Mouse (Mus musculus) heart, embryonic 12.5 days (tissue): ENCODE measurements at regions not wholly inside any gene's neighbourhood (a gene's known extent, or its start where the extent isn't known, plus 50 kb on each side); places are given as distances from the start of the nearest gene placed in this dataset.

ENCODE experiments used
- ATAC-seq: fragments of 200-750 bp; cut with Nextera tagmentation; 2 replicates; pipeline ENCODE4 v1.8.0; 2017; ENCODE audit warnings: moderate TSS enrichment, moderate library complexity; ENCODE audit not compliant: insufficient number of reproducible peaks, low FRiP score
- H3K27ac ChIP-seq: fragments of 300-500 bp; sonication (generic); 2 replicates; pipeline ENCODE4 v1.5.1; 2016; ENCODE audit warnings: mild to moderate bottlenecking, moderate library complexity; ENCODE audit not compliant: poor library complexity, severe bottlenecking
- H3K27me3 ChIP-seq: fragments of 300-500 bp; sonication (generic); replicated peaks from 2 replicates; pipeline ENCODE4 v1.6.1; 2016; ENCODE audit warnings: mild to moderate bottlenecking, moderate library complexity
- H3K36me3 ChIP-seq: fragments of 300-500 bp; sonication (generic); 2 replicates; pipeline ENCODE4 v1.6.1; 2016; ENCODE audit warnings: mild to moderate bottlenecking, moderate library complexity
- H3K4me1 ChIP-seq: fragments of 300-500 bp; sonication (generic); replicated peaks from 2 replicates; pipeline ENCODE4 v1.6.1; 2016; ENCODE audit warnings: mild to moderate bottlenecking
- H3K4me2 ChIP-seq: fragments of 300-500 bp; sonication (generic); 2 replicates; pipeline ENCODE4 v1.6.1; 2016; ENCODE audit warnings: mild to moderate bottlenecking, moderate library complexity
- H3K4me3 ChIP-seq: fragments of 300-500 bp; sonication (generic); 2 replicates; pipeline ENCODE4 v1.5.1; 2016; ENCODE audit warnings: mild to moderate bottlenecking
- H3K9ac ChIP-seq: fragments of 300-500 bp; sonication (generic); 2 replicates; pipeline ENCODE4 v1.6.1; 2016; ENCODE audit warnings: mild to moderate bottlenecking, moderate library complexity
- H3K9me3 ChIP-seq: fragments of 300-500 bp; sonication (generic); replicated peaks from 2 replicates; pipeline ENCODE4 v1.6.1; 2016; ENCODE audit warnings: mild to moderate bottlenecking, moderate library complexity
- WGBS: fragments of 180-500 bp; shearing (Covaris S2); methylation state at CpG from one replicate; pipeline ENCODE4 v1.1.7; 2016; 5-methylcytosine and 5-hydroxymethylcytosine counted together

DNA sequence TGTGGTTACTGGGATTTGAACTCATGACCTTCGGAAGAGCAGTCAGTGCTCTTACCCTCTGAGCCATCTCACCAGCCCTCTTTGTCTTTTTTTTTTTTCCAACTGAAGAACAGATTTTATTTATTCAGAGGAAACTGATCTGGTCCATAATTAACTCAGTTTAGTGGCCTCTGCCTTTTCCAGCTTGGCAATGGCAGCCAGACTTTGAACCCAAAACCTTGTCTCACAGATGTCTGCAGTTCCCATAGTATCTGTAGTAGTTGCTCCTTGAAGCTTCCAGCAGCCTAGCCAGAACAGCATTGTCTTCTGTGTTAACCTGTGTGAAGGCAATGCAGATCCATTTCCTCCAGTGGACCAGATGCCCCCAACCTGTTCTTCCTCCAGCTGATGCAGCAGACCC, 64.2 kb upstream of the Daam1 start:
- no peak overlapping the region for H3K4me2 ChIP-seq
- ATAC-seq: no peak
- H3K36me3 ChIP-seq: no peaks in the 10 kb centered on the region
- H3K9me3 ChIP-seq: peaks cover 5% of the 10 kb centered on the region; the same call in 1 of the 2 replicates
- no peak overlapping the region for H3K9ac ChIP-seq
- 80% methylated on average over 1 of the region's 1 CpGs for WGBS
- no peak overlapping the region for H3K4me3 ChIP-seq
- H3K27ac ChIP-seq: no peak overlapping the region
- peaks cover 7% of the 10 kb centered on the region for H3K4me1 ChIP-seq
- H3K27me3 ChIP-seq: no peaks in the 10 kb centered on the region

DNA sequence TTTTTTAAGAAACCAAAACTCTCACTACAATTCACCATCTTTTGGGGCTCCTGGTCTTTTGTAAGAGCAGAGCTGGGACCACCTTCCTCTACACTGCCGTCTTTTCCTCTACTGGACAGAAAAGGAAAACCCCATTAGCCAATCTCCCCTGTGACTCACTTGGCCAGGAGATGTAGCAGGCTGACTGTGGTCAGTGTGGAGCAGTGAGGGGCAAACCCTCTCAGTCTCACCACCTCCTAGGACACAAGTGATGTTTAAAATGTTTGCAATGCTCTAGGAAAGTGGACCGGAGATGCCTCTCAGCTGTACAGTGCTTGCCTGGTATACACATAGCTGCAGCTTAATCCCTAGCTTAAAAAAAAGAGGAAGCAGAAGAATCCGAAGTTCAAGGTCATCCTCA, 63.0 kb upstream of the Daam1 start:
- Histone ChIP-seq H3K9ac (no peak overlapping the region), H3K36me3 (no peaks in the 10 kb centered on the region), H3K9me3 (peaks cover 5% of the 10 kb centered on the region; the same call in 1 of the 2 replicates), H3K4me2 (no peak overlapping the region), H3K27me3 (no peaks in the 10 kb centered on the region), H3K27ac (no peak overlapping the region), H3K4me1 (peaks cover 7% of the 10 kb centered on the region), H3K4me3 (no peak overlapping the region)
- no peak for ATAC-seq
- WGBS: 43% methylated on average over 3 of the region's 3 CpGs

DNA sequence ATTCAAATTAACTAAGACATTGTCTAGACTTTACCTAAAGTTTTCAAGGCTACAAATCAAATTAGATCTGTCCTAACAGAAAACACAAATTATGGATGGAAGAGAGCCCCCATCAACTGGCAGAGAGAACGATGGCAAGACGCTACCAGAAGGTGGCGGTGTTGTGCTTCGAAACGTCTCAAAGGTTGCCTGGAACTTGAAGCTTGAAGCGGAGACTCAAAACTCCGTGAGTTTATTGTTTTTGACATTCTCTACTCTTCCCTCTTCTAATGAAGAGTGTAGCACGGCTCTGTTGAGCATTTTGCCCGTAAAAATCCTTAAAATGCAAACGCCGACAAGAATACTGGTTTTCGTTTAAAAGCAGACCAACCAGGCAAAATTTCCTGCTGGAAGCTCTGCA, 62.4 kb upstream of the Daam1 start:
- Histone ChIP-seq H3K4me1 (peaks cover 7% of the 10 kb centered on the region), H3K27me3 (no peaks in the 10 kb centered on the region), H3K9ac (peak overlapping the region; percentile 58; the same call in 1 of the 2 replicates), H3K9me3 (peaks cover 5% of the 10 kb centered on the region; the same call in 1 of the 2 replicates), H3K36me3 (no peaks in the 10 kb centered on the region), H3K4me2 (peak overlapping the region; percentile 68), H3K27ac (no peak overlapping the region), H3K4me3 (peak overlapping the region; percentile 35)
- ATAC-seq: no peak
- WGBS: 2% methylated on average over 12 of the region's 12 CpGs

DNA sequence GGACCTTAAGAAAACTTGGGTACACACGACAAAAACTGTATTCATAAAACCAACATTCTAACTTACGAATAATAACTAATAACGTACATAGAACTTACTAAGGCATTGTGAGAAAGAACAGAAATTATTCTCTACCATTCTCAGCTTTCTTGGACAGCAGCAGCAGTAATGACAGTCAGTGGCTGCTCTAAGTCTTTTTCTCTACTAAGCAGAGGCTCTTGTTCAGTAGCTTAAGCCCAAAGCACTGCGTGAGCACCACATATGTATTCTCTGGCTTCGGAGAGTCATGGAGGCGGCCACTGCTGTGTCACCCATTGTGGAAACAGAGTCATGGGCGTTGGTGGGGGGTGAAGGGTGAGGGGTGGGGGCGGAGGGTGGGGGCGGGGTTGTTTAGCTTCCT, 62.0 kb upstream of the Daam1 start:
- peaks cover 7% of the 10 kb centered on the region for H3K4me1 ChIP-seq
- no peaks in the 10 kb centered on the region for H3K27me3 ChIP-seq
- peak overlapping the region; percentile 68 for H3K4me2 ChIP-seq
- peak overlapping the region; percentile 35 for H3K4me3 ChIP-seq
- peaks cover 5% of the 10 kb centered on the region; the same call in 1 of the 2 replicates for H3K9me3 ChIP-seq
- H3K36me3 ChIP-seq: no peaks in the 10 kb centered on the region
- H3K27ac ChIP-seq: no peak overlapping the region
- no peak for ATAC-seq
- 33% methylated on average over 9 of the region's 9 CpGs for WGBS
- peak overlapping the region; percentile 58; the same call in 1 of the 2 replicates for H3K9ac ChIP-seq

DNA sequence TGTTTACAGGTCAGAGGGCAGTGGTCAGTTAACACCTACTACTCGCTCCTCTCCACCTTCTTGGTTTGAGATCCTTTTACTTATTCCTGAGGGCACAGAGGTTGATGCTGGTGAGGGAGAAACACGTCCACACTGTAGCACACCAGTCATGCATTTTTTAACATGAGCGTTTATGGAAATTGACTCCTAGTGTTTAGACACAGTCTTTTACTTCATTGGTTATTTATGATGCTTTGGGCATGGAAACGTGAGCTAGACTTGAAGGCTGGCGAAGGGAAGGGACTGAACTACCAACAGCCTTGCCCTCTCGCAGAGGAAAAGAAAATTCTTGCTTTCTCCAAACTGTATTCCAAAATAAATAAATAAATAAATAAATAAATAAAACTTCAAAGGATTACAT, 61.6 kb upstream of the Daam1 start:
- peaks cover 5% of the 10 kb centered on the region; the same call in 1 of the 2 replicates for H3K9me3 ChIP-seq
- H3K36me3 ChIP-seq: no peaks in the 10 kb centered on the region
- 74% methylated on average over 6 of the region's 6 CpGs for WGBS
- H3K4me2 ChIP-seq: peak overlapping the region; percentile 68
- H3K9ac ChIP-seq: no peak overlapping the region
- no peaks in the 10 kb centered on the region for H3K27me3 ChIP-seq
- H3K4me3 ChIP-seq: no peak overlapping the region
- ATAC-seq: no peak
- no peak overlapping the region for H3K27ac ChIP-seq
- H3K4me1 ChIP-seq: peaks cover 7% of the 10 kb centered on the region

DNA sequence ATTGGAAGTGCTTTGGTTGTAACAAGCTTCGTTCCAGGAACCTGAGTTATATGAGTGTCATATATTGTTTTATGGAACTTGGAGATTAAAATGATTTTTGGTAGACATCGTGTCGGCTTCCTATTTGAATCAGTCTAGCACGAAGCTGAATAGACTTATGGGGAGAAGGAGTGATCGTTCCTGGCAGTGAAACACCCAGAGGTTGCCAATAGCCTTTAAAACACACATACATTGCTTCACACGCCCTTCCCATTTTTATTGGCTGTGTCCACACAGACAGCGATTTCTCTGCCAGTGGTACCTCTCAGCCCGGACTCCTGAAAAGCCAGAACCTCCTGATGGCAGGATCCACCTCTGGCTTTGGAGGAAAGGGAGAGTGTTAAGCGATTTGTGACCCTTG, 57.0 kb upstream of the Daam1 start:
- no peak for ATAC-seq
- Histone ChIP-seq H3K4me3 (no peak overlapping the region), H3K4me2 (no peak overlapping the region)

DNA sequence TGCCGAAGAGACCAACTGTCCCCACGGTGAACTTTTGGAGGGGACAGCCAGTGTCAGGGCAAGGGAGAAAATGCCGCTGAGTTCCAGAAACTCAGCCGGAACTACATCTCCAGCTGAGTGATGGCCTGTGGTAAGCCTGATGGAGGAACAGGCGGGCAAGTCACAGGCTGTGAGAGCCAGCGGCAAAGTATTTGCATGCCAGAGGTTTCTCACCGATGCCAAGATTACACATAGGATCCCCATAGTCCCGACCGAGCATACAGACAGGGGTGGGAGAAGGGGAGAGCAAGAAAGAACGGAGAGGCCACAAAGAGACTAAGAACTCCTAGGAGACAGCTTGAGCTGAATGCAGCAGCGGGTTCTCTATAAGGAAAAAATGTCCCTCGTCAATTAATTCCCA, 55.8 kb upstream of the Daam1 start:
- no peak overlapping the region for H3K4me2 ChIP-seq
- WGBS: 74% methylated on average over 12 of the region's 12 CpGs
- no peaks in the 10 kb centered on the region for H3K36me3 ChIP-seq
- H3K4me1 ChIP-seq: peaks cover 20% of the 10 kb centered on the region
- ATAC-seq: no peak
- no peak overlapping the region for H3K27ac ChIP-seq
- H3K27me3 ChIP-seq: no peaks in the 10 kb centered on the region
- no peak overlapping the region for H3K9ac ChIP-seq
- H3K4me3 ChIP-seq: no peak overlapping the region
- no peaks in the 10 kb centered on the region for H3K9me3 ChIP-seq

More for the DNA sequence above, 57.0 kb upstream of the Daam1 start:
- Histone ChIP-seq H3K27ac (no peak overlapping the region), H3K36me3 (no peaks in the 10 kb centered on the region), H3K9ac (no peak overlapping the region), H3K27me3 (no peaks in the 10 kb centered on the region), H3K4me1 (peaks cover 13% of the 10 kb centered on the region), H3K9me3 (no peaks in the 10 kb centered on the region)
- WGBS: 81% methylated on average over 9 of the region's 9 CpGs

DNA sequence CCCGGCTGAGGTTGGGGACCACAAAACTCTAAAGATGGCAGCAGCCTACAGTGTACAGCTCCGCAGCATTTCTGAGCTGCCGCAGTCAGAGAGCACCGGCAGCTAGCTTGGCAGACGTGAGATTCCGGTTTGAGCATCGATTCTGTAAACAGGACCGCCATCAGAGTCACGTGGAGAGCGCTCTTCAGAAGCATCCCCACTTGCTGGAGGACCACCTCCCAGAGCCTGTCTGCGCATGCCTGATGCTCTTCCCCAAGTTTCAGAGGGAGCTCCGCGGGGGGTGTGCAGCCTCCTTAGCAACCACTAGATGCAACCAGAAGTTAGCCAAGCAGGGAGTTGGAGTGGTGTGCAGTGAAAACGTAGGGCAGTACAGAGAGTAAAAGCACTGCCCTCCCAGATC, 52.7 kb upstream of the Daam1 start:
- Histone ChIP-seq H3K4me3 (peak overlapping the region; percentile 28), H3K4me2 (peak overlapping the region; percentile 65), H3K4me1 (peaks cover 24% of the 10 kb centered on the region), H3K9me3 (no peaks in the 10 kb centered on the region), H3K27ac (no peak overlapping the region), H3K9ac (0 out of 2 replicates have a peak overlapping the region, but pooled peaks have one; percentile 15), H3K36me3 (no peaks in the 10 kb centered on the region), H3K27me3 (no peaks in the 10 kb centered on the region)
- WGBS: 18% methylated on average over 14 of the region's 14 CpGs
- no peak for ATAC-seq

DNA sequence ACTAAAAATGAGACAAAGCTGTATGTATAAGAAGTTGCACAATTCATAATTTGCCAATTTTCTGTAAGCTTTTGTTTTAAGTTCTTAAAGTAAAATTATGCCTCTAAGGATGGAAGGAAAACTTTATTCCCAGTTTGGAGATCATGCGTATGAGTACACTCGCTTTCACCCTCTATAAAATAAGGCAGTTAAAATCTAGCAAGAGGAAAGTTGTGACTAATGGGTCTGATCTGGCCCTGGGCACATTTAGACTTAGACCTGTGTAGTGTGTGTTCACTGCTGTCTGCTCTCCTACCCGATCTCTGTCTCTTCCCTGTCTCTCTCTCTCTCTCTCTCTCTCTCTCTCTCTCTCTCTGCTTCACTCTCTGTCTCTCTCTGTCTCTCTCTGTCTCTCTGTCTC, 51.9 kb upstream of the Daam1 start:
- Histone ChIP-seq H3K36me3 (no peaks in the 10 kb centered on the region), H3K27ac (no peak overlapping the region), H3K9me3 (no peaks in the 10 kb centered on the region), H3K9ac (no peak overlapping the region), H3K4me2 (no peak overlapping the region), H3K4me3 (no peak overlapping the region), H3K4me1 (peaks cover 24% of the 10 kb centered on the region), H3K27me3 (no peaks in the 10 kb centered on the region)
- WGBS: 71% methylated on average over 3 of the region's 3 CpGs
- ATAC-seq: no peak

DNA sequence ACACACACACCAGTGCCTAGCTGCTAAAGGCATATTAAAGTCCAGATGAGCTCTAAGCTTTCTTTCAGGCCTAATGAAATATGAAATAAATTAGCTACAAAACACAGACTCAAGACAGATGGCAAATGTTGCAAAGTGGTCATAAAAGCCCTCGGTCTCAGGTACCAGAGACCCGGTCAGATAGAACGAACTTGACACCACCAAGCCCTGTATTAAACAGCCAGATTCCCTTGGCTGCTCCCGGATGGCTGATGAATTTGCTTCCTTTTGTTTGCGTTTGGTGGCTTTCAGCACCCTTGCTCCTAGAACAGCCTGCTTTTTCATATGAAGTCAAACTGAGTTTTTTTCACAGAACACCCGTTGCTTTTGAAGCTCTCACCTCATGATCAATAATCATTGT, 51.5 kb upstream of the Daam1 start:
- Histone ChIP-seq H3K4me1 (peaks cover 24% of the 10 kb centered on the region), H3K27ac (no peak overlapping the region), H3K4me3 (no peak overlapping the region), H3K36me3 (no peaks in the 10 kb centered on the region), H3K27me3 (no peaks in the 10 kb centered on the region), H3K9ac (no peak overlapping the region), H3K4me2 (no peak overlapping the region), H3K9me3 (no peaks in the 10 kb centered on the region)
- ATAC-seq: no peak
- WGBS: 45% methylated on average over 6 of the region's 6 CpGs
